Mouse (Mus musculus) right cerebral cortex, postnatal 10 days (tissue): ENCODE measurements at regions not wholly inside any gene's neighbourhood (a gene's known extent, or its start where the extent isn't known, plus 50 kb on each side); places are given as distances from the start of the nearest gene placed in this dataset.

Experiments
- DNase-seq, 2 experiments: peaks; one replicate each; pipeline ENCODE4 v3.0.0; 2021; ENCODE audit warnings: low spot score in 2 of 2

DNA sequence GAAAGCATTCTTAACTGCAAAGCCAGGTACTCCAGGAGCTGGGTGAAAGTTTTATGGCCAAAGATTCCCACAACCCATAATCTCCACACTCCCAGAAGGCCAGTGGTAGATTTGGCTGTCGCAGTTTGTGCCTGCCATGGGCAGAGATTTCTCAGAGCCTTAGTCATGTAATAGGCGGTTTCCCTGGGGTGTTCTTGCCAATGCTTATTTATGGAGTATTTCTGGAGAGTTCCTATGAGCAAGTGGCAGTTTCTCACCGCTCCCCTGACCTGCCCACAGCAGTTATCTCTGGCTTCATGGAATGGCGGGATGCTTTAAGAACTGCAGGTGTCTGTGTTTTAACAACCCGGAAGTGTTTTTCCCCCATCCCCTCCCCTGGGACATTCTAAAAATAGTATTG is 179.8 kb downstream of the 4933412E24Rik start:
- no peak for DNase-seq

DNA sequence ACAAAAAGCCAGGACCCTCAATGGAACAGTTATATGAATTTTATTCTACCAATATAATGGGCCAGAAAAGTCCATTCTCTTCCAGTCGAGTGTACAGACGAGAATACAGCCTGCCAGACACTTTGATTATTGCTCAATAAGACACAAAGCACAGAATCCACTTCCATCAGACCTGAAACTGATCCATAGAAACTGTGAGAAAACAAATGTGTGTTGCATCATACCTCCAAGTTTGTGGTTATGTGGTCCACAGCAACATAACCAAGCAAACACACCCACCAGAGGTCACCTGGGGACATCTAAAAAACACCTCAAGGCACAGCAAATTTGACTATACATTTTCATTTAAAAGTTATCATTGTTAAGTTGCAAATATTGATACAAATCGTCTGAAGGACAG is 183.2 kb downstream of the 4933412E24Rik start:
- DNase-seq: no peak

- DNase-seq: no peak
These were observed 184.9 kb downstream of the 4933412E24Rik start for GRCm38 (mm10) chr15:59831481-59831880.

- no peak for DNase-seq
These were observed 185.6 kb downstream of the 4933412E24Rik start for GRCm38 (mm10) chr15:59830553-59831462.

DNA sequence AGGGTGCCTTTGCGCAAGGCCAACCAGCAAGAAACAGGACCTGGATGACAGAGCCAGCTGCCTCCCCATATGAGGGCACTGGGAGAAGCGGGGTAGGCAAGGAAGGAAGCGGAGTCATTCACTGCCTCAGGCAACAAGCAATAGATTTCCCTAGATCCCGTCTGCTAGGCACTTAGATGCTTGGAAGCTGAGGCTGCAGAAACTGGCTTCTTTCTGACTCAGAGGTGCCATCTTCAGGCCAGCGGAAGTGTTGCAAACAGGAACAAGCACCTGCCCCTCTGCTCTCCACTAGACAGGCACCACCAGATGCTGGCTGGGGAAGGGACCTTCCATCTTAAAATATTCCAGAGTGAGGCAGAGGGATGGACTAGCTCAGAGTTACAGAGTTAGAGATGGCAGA is 188.0 kb downstream of the 4933412E24Rik start:
- DNase-seq: peak; percentile 87 to 90

- DNase-seq: no peak
These were observed 190.1 kb downstream of the 4933412E24Rik start for GRCm38 (mm10) chr15:59826164-59826950.

DNA sequence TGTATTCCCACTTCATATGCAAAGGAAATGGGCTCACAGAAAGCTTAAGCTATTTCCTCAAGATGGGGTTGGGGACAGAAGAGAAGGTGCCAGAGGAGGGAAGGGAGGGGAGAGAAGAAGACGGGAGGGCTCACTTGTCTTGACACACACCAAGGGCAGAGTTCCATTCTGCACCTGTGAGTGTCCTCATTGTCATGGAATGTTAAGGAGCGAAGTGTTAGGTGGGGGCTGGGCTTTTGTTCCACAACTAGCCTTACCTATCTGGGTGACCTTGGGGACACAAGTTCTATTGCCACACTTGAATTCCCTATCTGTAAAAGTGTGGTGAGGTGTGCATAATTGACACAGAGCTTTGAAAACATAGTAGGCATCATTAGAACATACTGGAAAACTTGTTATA is 192.5 kb downstream of the 4933412E24Rik start:
- no peak for DNase-seq

DNA sequence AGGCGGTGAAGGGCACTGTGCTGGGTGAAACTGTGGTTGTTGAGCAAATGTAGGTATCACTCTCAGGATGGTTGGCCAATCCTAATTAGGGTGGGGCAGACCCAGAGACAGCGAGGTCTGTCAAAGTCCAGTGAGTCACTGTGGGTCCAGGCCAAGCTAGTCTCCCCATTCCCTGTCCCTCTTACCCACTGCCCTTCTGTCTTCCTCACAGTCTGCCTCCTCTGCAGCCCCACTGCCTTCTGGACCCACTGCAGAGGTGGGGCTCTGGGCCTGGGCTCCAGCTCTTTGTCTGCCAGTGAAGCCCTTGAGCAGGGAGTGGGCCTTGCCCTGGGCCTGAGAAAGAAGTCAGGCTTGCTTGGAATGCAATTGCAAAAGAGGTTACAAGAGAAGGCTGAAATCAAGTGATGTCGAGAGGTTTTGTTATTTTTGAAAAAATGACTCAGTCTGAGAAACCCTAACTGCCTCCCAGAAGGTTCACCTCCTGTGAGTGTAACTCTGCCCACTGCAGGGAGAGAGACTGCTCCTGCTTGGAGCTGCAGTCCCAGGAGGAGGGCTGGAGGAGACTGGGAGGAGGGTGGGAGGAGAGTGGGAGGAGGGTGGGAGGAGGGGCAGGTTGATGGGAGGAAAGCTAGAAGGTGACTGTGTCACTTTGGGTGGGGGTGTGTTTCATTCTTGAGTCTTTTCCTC is 193.3 kb downstream of the 4933412E24Rik start:
- no peak for DNase-seq

- DNase-seq: no peak
These were observed 196.1 kb downstream of the 4933412E24Rik start for GRCm38 (mm10) chr15:59820317-59820716.

GRCm38 (mm10) chr15:59816031-59816430 is 200.4 kb downstream of the 4933412E24Rik start:
- no peak for DNase-seq

DNA sequence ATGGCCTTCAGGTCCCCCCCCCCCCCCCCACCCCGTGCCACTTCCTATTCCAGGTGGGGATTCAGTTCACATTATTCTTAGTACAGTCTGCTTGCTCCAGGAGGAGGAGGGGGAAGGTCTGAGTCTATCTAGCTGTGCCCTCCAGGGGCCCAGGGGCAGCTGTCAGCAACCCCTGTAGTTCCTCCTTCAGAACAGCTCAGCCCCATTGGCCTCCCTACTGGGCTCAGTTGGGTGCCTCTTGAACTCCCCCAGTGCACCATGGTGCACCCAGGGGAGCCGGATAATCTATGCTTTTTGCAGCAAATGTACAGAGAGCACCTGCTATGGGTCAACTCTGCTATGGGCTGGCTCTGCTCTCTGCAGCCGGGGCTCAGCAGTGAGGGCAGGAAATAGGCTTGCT is 204.8 kb downstream of the 4933412E24Rik start:
- peak in 1 of 2 experiments; percentile 43 for DNase-seq

- DNase-seq: no peak
These were observed 207.1 kb downstream of the 4933412E24Rik start for GRCm38 (mm10) chr15:59809361-59809760.

- no peak for DNase-seq
These were observed 208.7 kb downstream of the 4933412E24Rik start for GRCm38 (mm10) chr15:59807723-59808122.

GRCm38 (mm10) chr15:59805771-59806170 is 210.6 kb downstream of the 4933412E24Rik start:
- DNase-seq: no peak

DNA sequence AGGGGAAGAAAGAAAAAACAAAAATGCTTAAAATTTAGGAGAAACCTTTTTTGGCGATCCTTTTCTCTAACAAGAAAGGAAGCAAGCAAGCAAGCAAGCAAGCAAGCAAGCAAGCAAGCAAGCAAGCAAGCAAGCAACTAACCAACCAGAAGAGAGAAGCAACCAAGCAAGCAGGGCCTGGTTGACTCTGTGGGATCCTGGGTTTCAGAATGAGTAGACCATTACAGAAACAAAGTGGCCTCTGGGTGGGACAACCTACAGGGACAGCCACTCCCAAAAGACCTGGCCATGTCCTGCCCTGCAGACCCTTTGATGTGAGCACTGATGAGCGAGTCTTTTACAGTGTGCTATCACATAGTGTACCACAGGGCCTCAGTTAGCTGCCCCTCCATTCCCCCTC is 211.6 kb downstream of the 4933412E24Rik start:
- DNase-seq: no peak

- DNase-seq: no peak
These were observed 212.0 kb downstream of the 4933412E24Rik start for GRCm38 (mm10) chr15:59804394-59804793.

GRCm38 (mm10) chr15:59802276-59802675 is 214.1 kb downstream of the 4933412E24Rik start:
- DNase-seq: no peak

DNA sequence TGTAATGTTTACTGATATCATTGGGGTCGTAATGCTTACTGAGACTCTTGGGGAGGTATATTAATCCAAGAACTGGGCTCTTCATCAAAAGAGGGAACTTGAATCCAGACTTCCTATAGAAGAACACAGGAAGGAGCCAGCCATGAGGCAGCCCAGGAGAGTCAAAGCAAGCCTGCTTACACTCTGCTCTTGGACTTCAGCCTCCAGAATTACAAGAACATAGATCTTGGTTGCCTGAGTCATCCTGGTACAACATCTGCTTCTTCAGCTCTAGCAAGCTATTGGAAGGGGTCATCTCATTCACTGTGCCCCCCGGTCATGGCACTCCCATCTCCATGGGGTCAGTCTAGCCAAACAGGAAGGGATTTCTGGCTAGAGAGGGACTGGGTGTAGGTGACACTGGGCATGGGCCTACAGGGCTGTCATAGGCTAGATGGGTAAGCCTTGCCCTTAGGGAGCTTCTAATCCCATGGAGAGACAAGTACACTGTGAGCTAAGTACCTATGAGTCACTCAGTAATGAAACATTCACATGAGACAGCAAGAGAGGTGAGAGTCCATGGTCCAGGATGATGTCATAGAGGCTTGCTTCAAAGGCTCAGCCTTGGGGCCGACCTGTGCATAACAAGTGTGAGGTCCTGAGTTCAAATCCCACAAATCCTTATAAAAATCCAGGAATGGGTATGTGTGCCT is 217.1 kb downstream of the 4933412E24Rik start:
- DNase-seq: no peak

DNA sequence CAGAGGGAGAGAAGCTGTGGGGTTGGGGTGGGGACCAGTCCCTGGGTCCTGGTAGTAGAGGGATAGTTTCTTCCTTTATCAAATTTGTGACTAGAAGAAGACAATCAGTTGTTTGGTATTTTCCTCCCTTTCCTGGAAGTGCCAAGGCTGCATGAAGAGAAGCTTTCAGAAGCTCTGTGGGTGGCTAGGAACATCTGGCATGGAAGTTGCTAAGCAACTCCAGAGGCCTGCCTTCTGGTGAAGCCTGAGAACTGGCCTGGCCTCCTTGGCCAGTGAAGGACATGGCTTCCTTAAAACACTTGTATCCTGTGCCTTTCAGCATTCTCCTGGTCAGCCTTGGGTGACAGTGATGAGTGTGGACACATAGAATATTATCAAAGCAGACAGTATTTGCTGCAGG is 217.9 kb downstream of the 4933412E24Rik start:
- DNase-seq: no peak

- DNase-seq: peak; percentile 34 to 44
These were observed 220.7 kb downstream of the 4933412E24Rik start for GRCm38 (mm10) chr15:59795717-59796116.

- DNase-seq: no peak
These were observed 221.5 kb downstream of the 4933412E24Rik start for GRCm38 (mm10) chr15:59794871-59795270.
